Mouse (Mus musculus) ES-Bruce4 (cell line): Measurements from ENCODE around the gene Triobp.

Experiments used
- CTCF ChIP-seq: IDR thresholded peaks from one replicate; pipeline ENCODE4 v1.8.1; 2011; ENCODE audit warnings: low read depth, low read length
- POLR2A ChIP-seq: IDR thresholded peaks from one replicate; pipeline ENCODE4 v1.8.1; 2011; ENCODE audit warnings: low read length; ENCODE audit not compliant: insufficient read depth

GRCm38 (mm10) chr15:79050964-79051363, 103.4 kb downstream of the Triobp start:
- TF ChIP-seq CTCF, result no peak
- no peak for TF ChIP-seq POLR2A
